Mouse (Mus musculus) liver, embryonic 16.5 days (tissue): ENCODE data around the gene Ntn1. TPM values are rescaled to one million over a fixed set of nuclear protein-coding genes. Genes with fewer than 3 reads are reported as not detected.

Source experiments
- ATAC-seq: fragments of 200-750 bp; cut with Nextera tagmentation; 2 replicates; pipeline ENCODE4 v1.8.0; 2017; ENCODE audit warnings: low read depth, mild to moderate bottlenecking, moderate number of reproducible peaks, moderate library complexity
- H3K27ac ChIP-seq: fragments of 300-500 bp; sonication (generic); 2 replicates; pipeline ENCODE4 v1.5.1; 2014; ENCODE audit warnings: mild to moderate bottlenecking, low read length
- H3K27me3 ChIP-seq: fragments of 300-500 bp; sonication (generic); 2 replicates; pipeline ENCODE4 v1.6.1; 2014; ENCODE audit warnings: low read depth, low read length, mixed read lengths; ENCODE audit not compliant: control insufficient read depth, insufficient read depth
- H3K36me3 ChIP-seq: fragments of 300-500 bp; sonication (generic); 2 replicates; pipeline ENCODE4 v1.6.1; 2014; ENCODE audit warnings: mild to moderate bottlenecking; ENCODE audit not compliant: control insufficient read depth, insufficient read depth
- H3K4me1 ChIP-seq: fragments of 300-500 bp; sonication (generic); 2 replicates; pipeline ENCODE4 v1.6.1; 2014; ENCODE audit warnings: low read depth, low read length, mixed read lengths; ENCODE audit not compliant: control insufficient read depth
- H3K4me2 ChIP-seq: fragments of 300-500 bp; sonication (generic); 2 replicates; pipeline ENCODE4 v1.6.1; 2014; ENCODE audit warnings: low read depth, low read length, mixed read lengths
- H3K4me3 ChIP-seq: fragments of 300-500 bp; sonication (generic); 2 replicates; pipeline ENCODE4 v1.5.1; 2014; ENCODE audit warnings: low read depth, mild to moderate bottlenecking, low read length
- H3K9ac ChIP-seq: fragments of 300-500 bp; sonication (generic); 2 replicates; pipeline ENCODE4 v1.6.1; 2014; ENCODE audit warnings: low read depth, low read length
- H3K9me3 ChIP-seq: fragments of 300-500 bp; sonication (generic); replicated peaks from 2 replicates; pipeline ENCODE4 v1.6.1; 2016; ENCODE audit warnings: low read length; ENCODE audit not compliant: control insufficient read depth
- WGBS: fragments of 180-500 bp; shearing (Covaris S2); extraction: QIAGEN DNeasy Blood & Tissue Kit; methylation state at CpG from one replicate; pipeline ENCODE4 v1.1.7; 2014; ENCODE audit not compliant: insufficient replicate concordance; 5-methylcytosine and 5-hydroxymethylcytosine counted together
- polyA plus RNA-seq: library from polyadenylated mRNA; unstranded; fragments of >200 nt; fragmentation: Nextera tagmentation; extraction: Ambion mirVana; gene quantifications from 2 replicates; pipeline ENCODE4 v1.2.1, GENCODE M21; 2015

Gene Ntn1
- polyA plus RNA-seq, 1 experiment from 2014 or later = 0.28 TPM

GRCm38 (mm10) chr11:68313861-68314260 lies 86.8 kb downstream of the Ntn1 start:
- Histone ChIP-seq H3K9me3 (no peaks in the 10 kb centered on the region), H3K4me3 (no peak overlapping the region), H3K9ac (no peak overlapping the region), H3K36me3 (no peaks in the 10 kb centered on the region), H3K4me2 (no peak overlapping the region), H3K4me1 (no peaks in the 10 kb centered on the region), H3K27ac (no peak overlapping the region), H3K27me3 (no peaks in the 10 kb centered on the region)
- no peak for ATAC-seq
- WGBS = 44% methylated on average over 4 of the region's 4 CpGs

GRCm38 (mm10) chr11:68313065-68313464 lies 87.6 kb downstream of the Ntn1 start:
- Histone ChIP-seq H3K9ac (no peak overlapping the region), H3K36me3 (no peaks in the 10 kb centered on the region), H3K4me1 (no peaks in the 10 kb centered on the region), H3K4me2 (no peak overlapping the region), H3K27me3 (no peaks in the 10 kb centered on the region), H3K9me3 (no peaks in the 10 kb centered on the region), H3K27ac (no peak overlapping the region), H3K4me3 (no peak overlapping the region)
- ATAC-seq = no peak
- 32% methylated on average over 7 of the region's 7 CpGs for WGBS

- no peak for ATAC-seq
Observed at GRCm38 (mm10) chr11:68308911-68309580, 91.6 kb downstream of the Ntn1 start.

GRCm38 (mm10) chr11:68305997-68306396 lies 94.6 kb downstream of the Ntn1 start:
- WGBS = 61% methylated on average over 8 of the region's 8 CpGs
- no peaks in the 10 kb centered on the region for H3K36me3 ChIP-seq
- ATAC-seq = no peak

More at GRCm38 (mm10) chr11:68308911-68309580, 91.6 kb downstream of the Ntn1 start:
- H3K27me3 ChIP-seq = no peaks in the 10 kb centered on the region
- no peak overlapping the region for H3K27ac ChIP-seq
- H3K4me3 ChIP-seq = no peak overlapping the region
- 45% methylated on average over 10 of the region's 10 CpGs for WGBS
- H3K9me3 ChIP-seq = no peaks in the 10 kb centered on the region
- no peaks in the 10 kb centered on the region for H3K4me1 ChIP-seq
- H3K4me2 ChIP-seq = no peak overlapping the region
- H3K36me3 ChIP-seq = no peaks in the 10 kb centered on the region
- no peak overlapping the region for H3K9ac ChIP-seq

GRCm38 (mm10) chr11:68302323-68302722 lies 98.3 kb downstream of the Ntn1 start:
- no peak for ATAC-seq
- H3K36me3 ChIP-seq = no peaks in the 10 kb centered on the region
- H3K9ac ChIP-seq = no peak overlapping the region
- no peaks in the 10 kb centered on the region for H3K4me1 ChIP-seq
- H3K9me3 ChIP-seq = no peaks in the 10 kb centered on the region
- no peaks in the 10 kb centered on the region for H3K27me3 ChIP-seq
- WGBS = 75% methylated on average over 7 of the region's 7 CpGs
- H3K4me3 ChIP-seq = no peak overlapping the region
- no peak overlapping the region for H3K4me2 ChIP-seq
- no peak overlapping the region for H3K27ac ChIP-seq

More at GRCm38 (mm10) chr11:68305997-68306396, 94.6 kb downstream of the Ntn1 start:
- Histone ChIP-seq H3K4me3 (no peak overlapping the region), H3K9ac (no peak overlapping the region), H3K4me1 (no peaks in the 10 kb centered on the region), H3K4me2 (no peak overlapping the region), H3K27me3 (no peaks in the 10 kb centered on the region), H3K9me3 (no peaks in the 10 kb centered on the region), H3K27ac (no peak overlapping the region)

DNA sequence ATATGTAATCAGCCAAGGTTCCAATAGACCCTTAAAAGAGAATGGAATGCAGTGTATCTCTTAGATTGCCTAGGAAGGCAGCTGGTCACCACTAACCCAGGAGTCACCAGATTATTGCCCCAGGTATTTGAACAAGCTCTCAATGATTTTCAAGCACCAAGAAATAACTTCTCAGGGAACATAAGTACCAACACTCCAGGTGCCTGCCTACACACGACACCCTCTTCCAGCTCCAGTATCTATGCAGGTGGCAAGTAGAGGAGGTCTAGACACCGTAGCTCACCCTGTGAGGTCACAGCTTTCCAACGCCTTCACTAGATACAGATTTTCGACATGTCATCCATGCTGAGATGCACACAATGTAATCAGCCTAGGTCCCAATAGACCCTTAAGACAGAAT lies 99.0 kb downstream of the Ntn1 start:
- no peaks in the 10 kb centered on the region for H3K4me1 ChIP-seq
- ATAC-seq = no peak
- H3K9me3 ChIP-seq = no peaks in the 10 kb centered on the region
- H3K36me3 ChIP-seq = no peaks in the 10 kb centered on the region
- no peak overlapping the region for H3K4me3 ChIP-seq
- H3K9ac ChIP-seq = no peak overlapping the region
- H3K27me3 ChIP-seq = no peaks in the 10 kb centered on the region
- H3K4me2 ChIP-seq = no peak overlapping the region
- 69% methylated on average over 4 of the region's 4 CpGs for WGBS
- H3K27ac ChIP-seq = no peak overlapping the region

DNA sequence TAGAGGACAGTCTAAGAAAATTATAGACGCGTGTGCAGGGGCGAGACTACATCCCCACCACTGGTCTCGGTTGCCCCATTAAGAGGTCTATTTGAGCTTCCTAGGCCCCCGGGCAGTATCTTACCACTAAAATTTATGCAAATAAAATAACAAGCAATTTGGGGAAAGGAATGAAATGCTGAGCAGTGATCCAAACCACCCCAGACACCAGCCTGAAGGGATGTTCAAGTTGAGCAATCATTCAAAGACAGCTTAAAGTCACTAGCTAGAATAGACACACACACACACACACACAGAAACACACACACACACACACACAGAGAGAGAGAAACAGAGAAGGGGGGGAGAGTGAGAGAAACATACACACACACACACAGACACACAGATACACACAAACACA lies 105.1 kb downstream of the Ntn1 start:
- Histone ChIP-seq H3K4me1 (no peaks in the 10 kb centered on the region), H3K36me3 (no peaks in the 10 kb centered on the region), H3K4me2 (no peak overlapping the region), H3K9me3 (no peaks in the 10 kb centered on the region), H3K4me3 (no peak overlapping the region), H3K9ac (no peak overlapping the region), H3K27ac (no peak overlapping the region), H3K27me3 (no peaks in the 10 kb centered on the region)
- ATAC-seq = no peak
- 70% methylated on average over 5 of the region's 5 CpGs for WGBS

GRCm38 (mm10) chr11:68290631-68291030 lies 110.0 kb downstream of the Ntn1 start:
- Histone ChIP-seq H3K36me3 (no peaks in the 10 kb centered on the region), H3K9me3 (no peaks in the 10 kb centered on the region), H3K4me1 (no peaks in the 10 kb centered on the region), H3K27ac (no peak overlapping the region), H3K4me2 (no peak overlapping the region), H3K27me3 (no peaks in the 10 kb centered on the region), H3K4me3 (no peak overlapping the region), H3K9ac (no peak overlapping the region)
- 68% methylated on average over 8 of the region's 8 CpGs for WGBS
- no peak for ATAC-seq

DNA sequence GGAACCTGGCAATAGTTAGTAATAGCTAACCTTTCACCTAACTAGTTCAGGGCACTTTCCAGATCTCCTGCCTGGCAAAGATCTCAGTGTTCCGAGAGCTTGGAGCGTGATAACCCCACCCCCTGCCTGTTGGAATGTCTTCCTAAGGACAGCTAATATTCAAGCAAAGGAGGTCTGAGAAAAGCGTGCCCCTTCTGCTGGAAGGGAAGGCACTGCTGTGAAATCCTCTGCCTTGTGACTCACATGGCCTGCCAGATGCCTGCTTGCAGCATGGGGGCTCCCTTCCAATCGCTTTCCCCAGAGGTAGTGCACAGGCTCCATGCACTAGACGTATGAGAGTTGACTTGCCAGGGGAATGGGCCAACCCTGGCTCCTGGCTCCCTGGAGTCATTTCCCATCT lies 113.3 kb downstream of the Ntn1 start:
- Histone ChIP-seq H3K9me3 (no peaks in the 10 kb centered on the region), H3K9ac (no peak overlapping the region), H3K4me1 (no peaks in the 10 kb centered on the region), H3K27ac (no peak overlapping the region), H3K4me2 (no peak overlapping the region), H3K36me3 (no peaks in the 10 kb centered on the region), H3K4me3 (no peak overlapping the region), H3K27me3 (no peaks in the 10 kb centered on the region)
- ATAC-seq = no peak
- WGBS = 66% methylated on average over 5 of the region's 5 CpGs
